Mouse (Mus musculus): ENCODE data around the gene H2-Ke6.
A peak's percentile ranks its signal among the peaks of the same experiment; 100 is the strongest.

H2-Ke6 gene

DNA sequence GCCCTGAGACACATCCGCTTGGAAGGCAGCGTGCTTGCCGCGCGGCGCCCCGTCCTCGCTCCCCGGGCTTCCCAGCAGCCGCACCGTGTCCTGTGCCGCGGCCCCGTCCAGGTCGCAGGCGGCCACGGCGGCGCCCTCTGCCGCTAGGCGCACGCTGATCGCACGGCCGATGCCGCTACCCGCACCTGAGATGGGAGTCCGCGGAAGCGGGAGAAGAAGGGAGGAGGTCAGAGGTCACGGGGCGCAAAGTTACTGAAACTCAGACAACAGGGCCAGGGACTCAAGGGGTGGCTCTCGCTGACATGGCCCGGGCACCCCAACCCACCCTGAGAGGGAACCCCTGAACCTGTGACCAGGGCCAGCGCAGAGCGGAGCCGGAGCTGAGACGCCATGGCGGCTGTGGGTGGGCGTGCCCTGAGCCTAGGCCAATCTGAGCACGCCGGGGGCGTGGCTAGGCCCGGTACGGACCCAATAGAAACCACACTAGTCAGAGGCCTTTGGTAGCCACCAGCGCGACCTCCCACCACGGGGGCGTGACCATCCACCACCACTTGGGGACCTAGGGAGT lies at the start of gene H2-Ke6:
Gene H2-Ke6 (minus strand): TSS at position 405 of the 568 bp plus-strand sequence.
- ATAC-seq (ENCODE audit: insufficient number of reproducible peaks, low FRiP score, low TSS enrichment) = peak; percentile 32; the same call in 1 of the 2 replicates

DNA sequence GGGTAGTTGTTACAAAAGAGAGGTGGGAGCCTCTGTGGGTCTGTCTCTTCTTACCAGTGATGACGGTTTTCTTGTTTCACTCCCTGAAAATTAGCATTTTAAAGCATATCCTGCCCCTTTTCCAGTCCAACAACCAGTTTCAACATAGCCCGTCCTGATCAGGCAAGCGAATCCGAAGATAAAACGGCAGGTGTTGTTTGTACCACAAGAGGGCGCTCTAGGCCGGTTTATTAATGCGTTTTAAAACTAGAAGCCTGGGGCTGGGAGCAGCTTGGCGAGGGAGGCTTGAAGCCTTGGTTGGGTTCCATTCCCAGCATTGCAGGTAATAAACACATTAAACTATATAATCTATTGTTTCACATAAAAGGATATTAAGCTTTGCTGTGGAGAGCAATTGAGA lies 49.7 kb upstream of the H2-Ke6 start:
- ATAC-seq (ENCODE audit: insufficient number of reproducible peaks, low FRiP score, low TSS enrichment) = no peak

DNA sequence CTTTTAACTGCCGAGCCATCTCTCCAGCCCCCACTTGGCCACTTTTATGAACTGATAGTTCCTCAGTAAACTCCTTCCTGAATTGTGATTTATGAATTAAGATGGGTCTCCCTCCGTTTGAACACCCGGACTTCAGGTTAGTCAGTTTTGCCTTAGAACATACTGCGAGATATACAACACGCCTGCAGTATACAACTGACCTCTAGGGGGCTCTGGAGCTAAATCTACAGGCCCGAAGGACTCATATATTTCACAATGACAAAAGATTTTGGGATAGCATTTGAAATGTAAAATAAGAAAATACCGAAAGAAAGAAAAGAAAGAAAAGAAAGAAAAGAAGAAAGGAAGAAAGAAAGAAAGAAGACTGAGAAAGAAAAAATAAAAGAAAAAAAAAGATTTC lies 47.4 kb upstream of the H2-Ke6 start:
- no peak for ATAC-seq (ENCODE audit: insufficient number of reproducible peaks, low FRiP score, low TSS enrichment)

DNA sequence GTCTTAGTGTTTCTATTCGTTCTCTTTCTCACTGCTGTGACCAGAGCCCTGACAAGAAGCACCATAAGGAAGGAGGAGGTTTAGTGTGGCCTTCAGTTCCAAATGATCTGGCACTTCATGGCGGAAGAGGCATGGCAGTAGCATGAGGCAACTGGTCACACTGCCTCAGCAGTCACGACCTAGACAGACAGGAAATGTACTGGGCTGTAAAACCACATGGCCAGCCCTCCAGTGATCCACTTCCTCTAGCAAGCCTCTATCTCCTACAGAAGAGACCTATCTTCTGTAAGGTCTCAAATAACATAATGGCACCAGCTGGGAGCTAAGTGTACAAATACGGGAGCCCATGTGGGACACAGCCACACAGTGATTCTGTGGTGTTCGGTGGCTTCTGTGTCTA lies 44.2 kb upstream of the H2-Ke6 start:
- no peak for ATAC-seq (ENCODE audit: insufficient number of reproducible peaks, low FRiP score, low TSS enrichment)

DNA sequence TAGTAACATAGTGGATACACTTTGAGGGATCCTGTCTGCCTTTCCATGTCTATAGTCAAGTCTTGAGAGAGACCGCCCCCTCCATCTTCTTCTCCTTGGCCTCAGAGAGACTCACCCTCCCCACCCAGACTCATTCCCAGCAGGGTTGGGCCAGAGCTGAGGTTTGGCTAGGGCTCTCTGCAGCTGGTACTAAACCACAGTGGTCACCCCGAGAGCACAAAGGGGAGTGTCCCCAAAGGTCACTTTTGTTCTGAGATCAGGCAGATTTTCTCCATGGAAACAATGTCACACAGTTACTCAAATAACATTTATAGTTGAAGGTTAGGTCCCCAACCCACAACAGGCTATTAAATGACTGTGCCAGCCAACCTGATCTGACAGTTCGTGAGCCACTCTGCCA lies 41.0 kb upstream of the H2-Ke6 start:
- ATAC-seq (ENCODE audit: insufficient number of reproducible peaks, low FRiP score, low TSS enrichment) = no peak

DNA sequence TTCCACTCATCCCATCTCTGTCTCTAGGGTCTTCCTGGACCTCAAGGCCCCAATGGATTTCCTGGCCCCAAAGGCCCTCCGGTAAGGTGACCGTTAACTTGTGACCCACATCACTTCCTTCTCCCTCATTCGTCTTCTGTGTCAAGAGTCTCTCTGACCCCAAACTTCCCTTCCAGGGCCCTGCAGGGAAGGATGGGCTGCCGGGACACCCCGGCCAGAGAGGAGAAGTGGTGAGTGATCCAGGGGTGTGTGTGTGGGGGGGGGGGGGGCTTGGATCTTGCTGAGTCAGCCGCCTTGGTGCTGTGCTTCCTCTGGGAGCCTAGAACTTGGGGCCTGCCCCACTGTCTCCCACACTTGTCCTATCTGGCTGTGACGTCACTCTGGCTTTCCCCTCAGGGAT lies 29.4 kb upstream of the H2-Ke6 start:
- no peak for ATAC-seq (ENCODE audit: insufficient number of reproducible peaks, low FRiP score, low TSS enrichment)

DNA sequence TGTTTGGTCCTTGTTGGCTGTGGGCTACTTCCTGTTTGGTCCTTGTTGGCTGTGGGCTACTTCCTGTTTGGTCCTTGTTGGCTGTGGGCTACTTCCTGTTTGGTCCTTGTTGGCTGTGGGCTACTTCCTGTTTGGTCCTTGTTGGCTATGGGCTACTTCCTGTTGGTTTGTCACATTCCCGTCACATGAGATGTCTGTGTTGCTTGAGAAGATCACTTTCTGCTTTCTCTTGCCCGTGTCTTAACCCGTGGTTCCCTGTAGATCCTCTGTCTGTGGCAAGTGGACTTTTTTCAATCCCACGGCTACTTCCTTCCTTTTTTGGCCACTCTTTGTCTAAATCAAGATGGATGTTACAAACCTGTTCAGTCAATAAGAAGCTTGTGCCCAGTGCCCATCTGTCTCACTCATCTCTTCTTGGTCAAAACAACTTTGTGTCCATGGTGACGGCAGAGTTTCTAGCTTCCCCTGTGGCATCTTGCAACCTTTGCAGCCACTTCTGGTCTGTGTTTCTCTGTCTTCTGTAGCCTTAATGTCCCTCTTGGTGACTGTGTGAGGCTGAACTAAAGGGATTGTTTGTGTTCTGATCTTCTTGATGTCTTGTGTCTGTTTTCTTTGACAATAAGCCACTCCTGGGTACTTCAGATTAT lies 19.7 kb upstream of the H2-Ke6 start:
- no peak for ATAC-seq (ENCODE audit: insufficient number of reproducible peaks, low FRiP score, low TSS enrichment)

DNA sequence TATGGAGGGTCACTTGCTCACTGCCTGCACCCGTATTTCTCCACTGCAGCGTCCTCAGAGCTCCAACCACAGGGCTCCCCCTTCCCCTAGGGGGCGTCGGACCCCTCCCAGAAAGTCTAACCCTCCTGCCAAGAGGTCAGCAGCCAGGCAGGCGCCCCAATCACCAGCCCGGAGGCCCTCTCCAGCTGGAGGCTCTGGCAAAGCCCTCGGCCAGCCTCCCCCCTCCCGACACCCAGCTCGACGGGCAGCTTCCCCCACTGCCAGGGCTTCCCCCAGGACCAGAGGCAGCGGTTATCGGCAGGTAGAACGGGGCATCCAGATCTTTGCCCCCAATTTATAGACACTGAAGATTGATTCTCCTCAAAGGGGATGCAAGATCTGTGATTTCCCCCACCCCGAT lies 18.1 kb upstream of the H2-Ke6 start:
- ATAC-seq (ENCODE audit: insufficient number of reproducible peaks, low FRiP score, low TSS enrichment) = no peak

DNA sequence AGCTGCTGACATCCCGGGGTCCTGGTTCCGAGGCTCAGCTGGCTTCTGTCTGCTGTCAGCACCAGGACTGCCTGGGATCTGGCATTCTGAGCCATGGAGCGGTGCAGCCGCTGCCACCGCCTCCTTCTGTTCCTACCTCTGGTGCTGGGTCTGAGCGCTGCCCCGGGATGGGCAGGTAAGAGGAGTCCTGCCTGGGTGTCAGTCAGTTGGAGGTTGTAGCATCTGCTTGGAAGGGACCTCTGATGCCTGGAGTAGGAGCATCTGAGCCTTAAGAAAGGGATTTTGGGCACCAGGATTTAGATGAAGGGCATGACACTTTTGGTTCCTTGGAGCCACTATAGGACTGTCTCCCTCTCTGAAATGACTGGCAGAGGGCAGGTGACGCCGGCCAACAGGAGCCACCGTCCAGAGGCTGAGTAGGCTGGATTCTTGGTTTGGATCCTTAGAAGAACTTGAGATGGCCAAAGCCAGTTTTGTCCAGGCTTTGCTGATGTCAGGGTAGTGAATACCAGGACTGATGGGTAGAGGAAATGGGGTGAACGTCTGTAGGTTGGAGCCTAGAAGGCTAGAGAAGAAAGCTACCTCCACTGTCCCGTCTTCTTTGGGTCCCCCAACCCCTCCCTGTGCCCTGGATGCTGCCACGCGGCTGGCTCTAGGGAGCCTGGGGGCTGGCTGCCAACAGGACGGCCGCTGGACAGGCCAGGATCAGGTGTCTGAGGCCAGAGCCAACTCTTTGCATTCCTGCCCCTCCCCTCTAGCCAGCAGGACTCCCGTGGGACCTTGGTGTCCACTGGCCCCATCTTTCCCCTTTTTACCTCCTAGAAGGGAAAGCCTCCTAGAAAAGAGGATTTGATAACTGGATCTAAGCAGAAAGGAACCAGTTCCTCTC lies 11.9 kb upstream of the H2-Ke6 start:
- ATAC-seq (ENCODE audit: insufficient number of reproducible peaks, low FRiP score, low TSS enrichment) = no peak

DNA sequence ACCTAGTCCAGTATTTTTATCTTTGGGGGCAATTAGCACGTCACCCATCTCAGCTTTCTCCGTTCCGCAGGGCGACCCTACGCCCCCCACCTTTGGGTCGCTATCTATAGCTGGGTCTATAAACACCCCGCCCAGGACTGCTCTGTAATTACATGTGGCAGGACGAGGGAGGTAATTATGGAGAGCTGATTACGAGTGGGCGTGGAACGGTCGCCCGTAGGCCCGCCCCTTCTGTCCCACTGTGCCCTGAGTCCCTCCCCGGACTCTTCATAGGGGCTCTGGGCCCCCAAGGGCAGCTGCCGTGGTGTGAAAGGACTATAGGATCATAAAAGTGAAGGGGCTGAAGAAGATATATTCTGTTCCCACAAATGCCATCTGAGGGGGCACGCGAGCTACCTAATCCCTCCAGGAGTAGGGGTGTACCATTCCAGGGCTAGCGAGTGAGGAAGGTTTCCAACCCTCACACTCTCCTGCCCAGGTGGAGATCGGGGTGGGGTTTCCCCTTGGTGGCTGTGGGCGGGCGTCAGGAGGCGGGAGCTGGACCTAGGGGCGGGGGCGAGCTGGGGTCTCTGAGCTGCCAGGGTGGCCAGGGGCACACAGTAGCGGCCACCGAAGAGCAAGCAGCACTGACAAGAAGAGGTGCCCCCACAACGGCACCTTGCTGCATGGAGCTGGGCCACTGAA lies 11.2 kb upstream of the H2-Ke6 start, which contains the start of gene Col11a2:
Gene Col11a2 (plus strand): TSS at position 560 of the 684 bp plus-strand sequence.
- no peak for ATAC-seq (ENCODE audit: insufficient number of reproducible peaks, low FRiP score, low TSS enrichment)

DNA sequence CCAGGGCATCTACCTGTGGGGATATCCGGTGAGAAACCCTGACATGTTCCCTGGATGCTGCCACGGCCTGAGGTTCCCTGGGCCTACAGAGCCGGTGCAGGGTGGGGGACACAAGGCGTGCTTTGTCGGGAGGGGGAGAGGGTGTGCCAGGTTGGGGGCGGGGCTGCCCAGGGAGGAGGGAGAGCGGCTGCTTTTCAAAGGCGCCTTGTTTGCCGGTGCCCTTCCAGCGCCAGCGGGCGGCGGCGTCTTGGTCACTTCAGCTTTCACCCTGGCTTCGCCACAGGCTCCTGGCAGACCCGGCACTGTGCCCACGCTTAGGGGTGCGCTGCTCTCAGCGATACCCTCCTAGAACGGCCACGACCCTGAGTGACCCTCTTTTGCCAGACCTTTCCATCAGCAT lies 10.6 kb upstream of the H2-Ke6 start:
- no peak for ATAC-seq (ENCODE audit: insufficient number of reproducible peaks, low FRiP score, low TSS enrichment)

DNA sequence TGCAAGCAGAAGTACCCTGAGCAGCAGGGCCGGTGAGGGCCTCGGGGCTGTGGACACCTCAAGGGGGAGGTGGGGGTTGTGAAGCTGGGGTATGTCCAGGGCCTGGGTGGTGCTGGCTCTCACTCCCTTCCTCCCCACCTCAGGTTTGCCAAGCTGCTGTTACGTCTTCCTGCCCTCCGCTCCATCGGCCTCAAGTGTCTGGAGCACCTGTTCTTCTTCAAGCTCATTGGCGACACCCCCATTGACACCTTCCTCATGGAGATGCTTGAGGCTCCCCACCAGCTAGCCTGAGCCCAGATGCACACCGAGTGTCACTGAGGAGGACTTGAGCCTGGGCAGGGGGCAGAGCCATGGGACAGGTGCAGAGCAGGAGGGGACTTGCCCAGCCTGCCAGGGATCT lies 9.4 kb upstream of the H2-Ke6 start:
- no peak for ATAC-seq (ENCODE audit: insufficient number of reproducible peaks, low FRiP score, low TSS enrichment)

DNA sequence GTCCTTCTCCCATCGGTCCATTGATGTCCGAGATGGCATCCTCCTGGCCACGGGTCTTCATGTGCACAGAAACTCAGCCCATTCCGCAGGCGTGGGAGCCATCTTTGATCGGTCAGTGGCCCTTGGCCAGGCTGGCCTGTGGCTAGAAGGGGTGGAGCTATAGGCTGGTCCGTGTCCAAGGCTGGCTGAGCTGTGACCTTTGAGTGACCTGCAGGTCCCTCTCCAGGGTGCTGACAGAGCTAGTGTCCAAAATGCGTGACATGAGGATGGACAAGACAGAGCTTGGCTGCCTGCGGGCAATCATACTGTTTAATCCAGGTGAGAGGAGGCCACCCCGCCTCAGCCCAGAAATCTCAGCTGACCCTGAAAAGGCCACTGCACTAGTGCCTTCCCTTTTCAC lies 8.8 kb upstream of the H2-Ke6 start:
- no peak for ATAC-seq (ENCODE audit: insufficient number of reproducible peaks, low FRiP score, low TSS enrichment)

DNA sequence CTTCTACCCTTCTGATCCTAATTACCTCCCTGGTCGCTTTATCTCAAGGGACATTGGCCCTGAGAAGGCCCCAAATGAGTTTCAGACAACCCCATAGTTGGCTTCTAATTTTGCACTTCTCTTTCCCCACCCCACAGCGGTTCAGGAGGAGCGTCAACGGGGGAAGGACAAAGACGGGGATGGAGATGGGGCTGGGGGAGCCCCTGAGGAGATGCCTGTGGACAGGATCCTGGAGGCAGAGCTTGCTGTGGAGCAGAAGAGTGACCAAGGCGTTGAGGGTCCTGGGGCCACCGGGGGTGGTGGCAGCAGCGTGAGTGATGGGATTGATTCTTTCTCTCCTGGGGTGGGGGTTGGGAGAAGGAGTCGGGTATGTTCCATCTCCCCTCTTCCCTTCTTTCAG lies 7.7 kb upstream of the H2-Ke6 start:
- ATAC-seq (ENCODE audit: insufficient number of reproducible peaks, low FRiP score, low TSS enrichment) = no peak

DNA sequence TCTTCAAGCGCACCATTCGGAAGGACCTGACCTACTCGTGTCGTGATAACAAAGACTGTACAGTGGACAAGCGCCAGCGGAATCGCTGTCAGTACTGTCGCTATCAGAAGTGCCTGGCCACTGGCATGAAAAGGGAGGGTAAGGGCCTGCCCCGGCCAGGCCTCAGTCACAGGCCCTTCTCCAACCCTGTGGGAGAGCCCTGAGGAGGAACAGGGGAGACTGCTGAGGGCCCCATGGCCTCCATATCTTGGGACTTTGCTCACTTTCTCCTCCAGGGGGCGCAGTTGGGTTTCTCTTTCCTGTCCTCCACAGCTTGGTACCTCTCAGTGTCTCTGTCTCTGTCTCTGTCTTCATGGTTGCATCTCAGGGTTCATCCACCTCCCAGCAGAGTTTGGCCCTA lies 6.2 kb upstream of the H2-Ke6 start:
- no peak for ATAC-seq (ENCODE audit: insufficient number of reproducible peaks, low FRiP score, low TSS enrichment)

DNA sequence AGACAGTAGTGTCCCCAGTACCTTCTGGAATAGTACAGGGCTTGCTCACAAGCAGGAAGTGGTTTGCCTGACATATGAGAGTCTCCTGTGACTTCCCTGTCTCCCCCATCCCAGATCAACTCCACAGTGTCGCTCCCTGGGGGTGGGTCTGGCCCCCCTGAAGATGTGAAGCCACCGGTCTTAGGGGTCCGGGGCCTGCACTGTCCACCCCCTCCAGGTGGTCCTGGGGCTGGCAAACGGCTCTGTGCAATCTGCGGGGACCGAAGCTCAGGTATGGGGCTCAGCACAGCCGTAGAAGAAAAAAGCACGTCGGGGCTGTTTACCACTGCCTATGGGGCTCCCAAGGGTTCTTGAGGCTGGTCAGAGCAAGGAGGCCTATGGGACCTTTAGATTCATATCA lies 5.6 kb upstream of the H2-Ke6 start:
- ATAC-seq (ENCODE audit: insufficient number of reproducible peaks, low FRiP score, low TSS enrichment) = no peak

DNA sequence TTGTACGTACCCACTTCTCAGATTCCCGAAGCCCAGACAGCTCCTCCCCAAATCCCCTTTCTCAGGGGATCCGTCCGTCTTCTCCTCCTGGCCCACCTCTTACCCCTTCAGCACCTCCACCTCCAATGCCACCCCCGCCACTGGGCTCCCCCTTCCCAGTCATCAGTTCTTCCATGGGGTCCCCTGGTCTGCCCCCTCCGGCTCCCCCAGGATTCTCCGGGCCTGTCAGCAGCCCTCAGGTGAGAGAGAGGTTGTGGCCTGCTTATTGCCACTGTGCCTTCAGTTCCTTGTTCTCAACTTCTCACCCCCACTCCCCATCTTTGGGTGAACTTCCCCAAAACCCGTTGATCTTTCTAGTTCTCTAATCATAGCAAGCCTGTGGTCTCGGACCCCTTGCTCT lies 4.9 kb upstream of the H2-Ke6 start:
- no peak for ATAC-seq (ENCODE audit: insufficient number of reproducible peaks, low FRiP score, low TSS enrichment)

DNA sequence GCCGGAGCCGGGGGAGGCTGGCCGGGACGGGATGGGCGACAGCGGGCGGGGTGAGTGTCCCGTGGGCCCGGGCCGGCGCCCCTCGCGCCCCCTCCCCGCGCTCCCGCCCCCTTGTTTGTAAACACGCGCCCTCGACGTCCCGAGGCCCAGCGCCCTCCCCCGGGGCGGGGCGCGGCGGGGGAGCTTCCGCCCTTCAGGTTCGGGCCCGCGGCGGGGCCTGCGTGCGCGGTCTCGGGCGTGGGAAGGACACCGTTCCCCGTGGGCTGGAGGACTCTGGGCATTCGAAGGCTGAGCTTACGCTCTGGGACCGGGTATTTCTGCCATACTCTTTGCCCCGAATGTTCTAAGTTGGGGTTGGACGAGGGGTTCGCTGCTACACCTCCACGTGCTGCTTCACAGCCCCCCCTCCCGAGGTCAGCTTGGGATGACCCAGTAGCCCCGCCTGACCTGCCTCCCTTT lies 4.3 kb upstream of the H2-Ke6 start:
- no peak for ATAC-seq (ENCODE audit: insufficient number of reproducible peaks, low FRiP score, low TSS enrichment)

DNA sequence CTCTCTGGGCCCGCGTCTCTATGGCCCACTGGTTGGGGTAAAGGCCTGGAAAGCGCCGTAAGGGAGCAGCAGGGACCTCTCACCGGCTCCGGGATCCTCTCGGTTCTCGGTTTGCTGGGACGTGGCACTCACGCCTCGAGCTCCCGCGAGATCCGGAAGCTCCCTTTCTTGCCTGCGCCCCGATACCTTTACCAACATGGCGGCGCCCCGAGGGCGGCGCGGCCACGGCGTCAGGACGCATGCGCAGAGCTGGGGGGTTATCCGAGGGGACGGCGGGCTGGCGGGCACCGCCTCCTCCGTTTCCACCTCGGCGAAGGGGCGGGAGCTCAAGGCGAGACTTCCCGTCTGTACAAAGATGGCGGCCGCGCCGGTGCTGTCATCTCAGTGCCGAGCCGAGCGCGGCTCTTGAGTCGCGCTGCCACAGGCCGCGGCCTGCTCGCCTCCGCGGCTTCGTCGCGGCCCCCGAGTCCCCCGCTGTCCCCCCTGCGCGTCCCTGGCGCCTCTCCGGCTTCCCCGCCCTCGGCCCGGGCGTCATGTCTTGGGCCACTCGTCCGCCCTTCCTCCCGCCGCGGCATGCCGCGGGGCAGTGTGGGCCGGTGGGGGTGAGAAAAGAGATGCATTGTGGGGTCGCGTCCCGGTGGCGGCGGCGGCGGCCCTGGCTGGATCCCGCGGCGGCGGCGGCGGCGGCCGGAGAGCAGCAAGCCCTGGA lies 3.8 kb upstream of the H2-Ke6 start, which contains the start of the genes Slc39a7 and Rxrb:
Gene Slc39a7 (minus strand): TSS at position 218 of the 709 bp plus-strand sequence.
Gene Rxrb (plus strand): TSS at position 348 of the 709 bp plus-strand sequence.
- ATAC-seq (ENCODE audit: insufficient number of reproducible peaks, low FRiP score, low TSS enrichment) = peak; percentile 72

DNA sequence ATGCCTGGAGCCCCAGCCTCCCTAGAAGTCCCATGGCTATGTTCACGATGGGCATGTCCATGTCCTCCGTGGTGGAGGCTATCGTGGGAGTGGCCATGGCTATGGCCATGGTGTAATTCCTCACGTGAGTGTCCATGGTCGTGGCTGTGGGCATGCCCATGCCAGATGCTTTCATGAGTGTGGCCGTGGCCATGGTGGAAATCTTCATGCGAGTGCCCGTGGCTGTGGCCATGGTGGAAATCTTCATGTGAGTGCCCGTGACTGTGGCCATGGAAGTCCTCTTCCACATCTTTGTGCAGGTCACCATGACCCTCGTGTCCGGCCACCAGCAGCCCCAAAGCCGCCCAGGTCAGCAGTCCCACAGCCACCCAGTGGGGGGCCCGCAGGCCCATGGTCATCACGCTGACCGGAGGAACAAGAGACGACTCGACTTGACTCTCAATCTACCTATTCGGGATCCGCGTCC lies 3.0 kb upstream of the H2-Ke6 start:
- no peak for ATAC-seq (ENCODE audit: insufficient number of reproducible peaks, low FRiP score, low TSS enrichment)
